Mouse (Mus musculus): Measurements from ENCODE around the gene Blm. TPM values are rescaled to one million over a fixed set of nuclear protein-coding genes. Genes with fewer than 3 reads are reported as not detected.
"Not testable (repeated sequence)": the region's sequence is repeated elsewhere in the genome, so short reads cannot be mapped to it uniquely, and the experiment has no call there.

Gene Blm
- polyA plus RNA-seq, 1 experiment from 2014 or later, result 6.0 TPM

GRCm38 (mm10) chr7:80534291-80535008 lies 469 bp downstream of the Blm start:
- no peak for TF ChIP-seq CTCF (IDR thresholded peaks at IDR 0.05)
- POLR2A ChIA-PET, result interaction anchor here (0.7 to 0.8 kb wide), 2 partner anchors 9 to 49 kb away, joined by 3 to 6 read pairs; no protein-coding TSS in a partner anchor
- DNase-seq (ENCODE audit: low read depth, low spot score) (no peak), ATAC-seq (no peak)
- CTCF ChIA-PET, result interaction anchor here (1.1 to 2.4 kb wide), 3 partner anchors 14 to 148 kb away, joined by 3 to 5 read pairs (median 5); no protein-coding TSS in a partner anchor
- no peaks in the 10 kb centered on the region for H3K27me3 ChIP-seq
- in situ Hi-C loops (cut with MboI; ENCODE audit: low pct_unique_long_range_greater_than_20kb), result no loop called here

GRCm38 (mm10) chr7:80531087-80531486 lies 3.8 kb downstream of the Blm start:
- DNase-seq (ENCODE audit: low read depth, low spot score) (no peak), ATAC-seq (no peak)
- ChIA-PET POLR2A (no interaction called here), CTCF (interaction anchor here (1.0 kb wide), 1 partner anchor 15 kb away, joined by 3 read pairs; no protein-coding TSS in a partner anchor)
- no peak for TF ChIP-seq CTCF (IDR thresholded peaks at IDR 0.05)
- in situ Hi-C loops (cut with MboI; ENCODE audit: low pct_unique_long_range_greater_than_20kb), result no loop called here
- no peaks in the 10 kb centered on the region for H3K27me3 ChIP-seq

DNA sequence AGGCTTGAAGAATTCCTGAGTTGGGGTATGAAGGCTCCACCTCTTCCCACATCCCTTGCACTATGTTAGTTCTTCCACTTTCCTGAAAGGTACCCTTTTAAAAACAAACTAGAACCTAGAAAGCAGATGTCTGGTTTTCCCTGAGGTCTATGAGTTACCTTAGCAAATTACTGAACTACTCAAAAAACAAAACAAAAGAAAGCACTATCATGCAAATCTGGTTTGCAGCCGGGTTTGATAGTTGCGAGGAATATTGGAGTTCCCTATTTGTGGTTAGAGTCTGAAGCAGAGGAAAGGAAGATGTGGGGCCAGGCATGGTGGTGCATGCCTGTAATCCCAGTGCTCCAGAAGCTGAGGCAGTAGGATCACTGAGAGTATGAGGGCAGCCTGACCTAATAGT lies 4.3 kb downstream of the Blm start:
- CTCF ChIA-PET, result no interaction called here

DNA sequence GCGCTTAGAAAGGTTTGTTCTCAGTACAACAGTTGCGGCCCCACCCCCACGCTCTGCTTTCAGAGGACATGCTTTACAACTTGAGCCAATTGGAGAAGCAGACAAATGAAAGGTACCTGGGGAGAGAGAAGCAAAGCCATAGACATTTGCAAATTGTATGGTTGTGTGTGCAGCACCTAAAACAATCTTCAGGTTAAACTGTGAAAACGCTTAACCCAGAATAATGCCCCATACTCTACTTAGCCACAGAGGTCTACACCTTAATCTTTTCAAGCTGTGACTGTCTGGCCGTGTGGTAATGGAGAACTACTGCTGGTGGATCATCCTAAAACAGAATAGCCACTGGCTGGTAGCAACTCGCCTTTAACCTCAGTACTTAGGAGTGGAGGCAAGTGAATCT lies 8.2 kb downstream of the Blm start:
- H3K27me3 ChIP-seq, result no peaks in the 10 kb centered on the region
- DNase-seq (ENCODE audit: low read depth, low spot score) (no peak), ATAC-seq (no peak)
- ChIA-PET POLR2A (no interaction called here), CTCF (no interaction called here)
- TF ChIP-seq CTCF (IDR thresholded peaks at IDR 0.05), result no peak
- in situ Hi-C loops (cut with MboI; ENCODE audit: low pct_unique_long_range_greater_than_20kb), result no loop called here

More for the DNA sequence above, 4.3 kb downstream of the Blm start:
- ATAC-seq (no peak), DNase-seq (ENCODE audit: low read depth, low spot score) (no peak)
- in situ Hi-C loops (cut with MboI; ENCODE audit: low pct_unique_long_range_greater_than_20kb), result no loop called here
- no peaks in the 10 kb centered on the region for H3K27me3 ChIP-seq
- no peak for TF ChIP-seq CTCF (IDR thresholded peaks at IDR 0.05)
- POLR2A ChIA-PET, result no interaction called here

GRCm38 (mm10) chr7:80512408-80513085 lies 22.4 kb downstream of the Blm start:
- DNase-seq (ENCODE audit: low read depth, low spot score) (no peak), ATAC-seq (no peak)
- in situ Hi-C loops (cut with MboI; ENCODE audit: low pct_unique_long_range_greater_than_20kb), result no loop called here
- no peak for TF ChIP-seq CTCF (IDR thresholded peaks at IDR 0.05)
- ChIA-PET POLR2A (no interaction called here), CTCF (interaction anchor here (1.4 kb wide), 1 partner anchor 10 kb away, joined by 5 read pairs; no protein-coding TSS in a partner anchor)
- no peaks in the 10 kb centered on the region for H3K27me3 ChIP-seq

- CTCF ChIA-PET; ATAC-seq; in situ Hi-C loops (cut with MboI; ENCODE audit: low pct_unique_long_range_greater_than_20kb); H3K27me3 ChIP-seq; POLR2A ChIA-PET; DNase-seq (ENCODE audit: low read depth, low spot score): not testable (repeated sequence)
These were observed 27.2 kb downstream of the Blm start for GRCm38 (mm10) chr7:80507697-80508096.

- ATAC-seq, result no peak
- no peak for TF ChIP-seq CTCF (IDR thresholded peaks at IDR 0.05)
- ChIA-PET CTCF (no interaction called here), POLR2A (interaction anchor here (0.6 kb wide), 1 partner anchor 322 kb away, joined by 7 read pairs; no protein-coding TSS in a partner anchor)
- H3K27me3 ChIP-seq, result no peaks in the 10 kb centered on the region
- DNase-seq (ENCODE audit: low read depth, low spot score), result no peak
- in situ Hi-C loops (cut with MboI; ENCODE audit: low pct_unique_long_range_greater_than_20kb), result no loop called here
These were observed 28.9 kb downstream of the Blm start for GRCm38 (mm10) chr7:80506007-80506406.

GRCm38 (mm10) chr7:80504920-80505319 lies 30.0 kb downstream of the Blm start:
- no peak for ATAC-seq
- in situ Hi-C loops (cut with MboI; ENCODE audit: low pct_unique_long_range_greater_than_20kb), result no loop called here

DNA sequence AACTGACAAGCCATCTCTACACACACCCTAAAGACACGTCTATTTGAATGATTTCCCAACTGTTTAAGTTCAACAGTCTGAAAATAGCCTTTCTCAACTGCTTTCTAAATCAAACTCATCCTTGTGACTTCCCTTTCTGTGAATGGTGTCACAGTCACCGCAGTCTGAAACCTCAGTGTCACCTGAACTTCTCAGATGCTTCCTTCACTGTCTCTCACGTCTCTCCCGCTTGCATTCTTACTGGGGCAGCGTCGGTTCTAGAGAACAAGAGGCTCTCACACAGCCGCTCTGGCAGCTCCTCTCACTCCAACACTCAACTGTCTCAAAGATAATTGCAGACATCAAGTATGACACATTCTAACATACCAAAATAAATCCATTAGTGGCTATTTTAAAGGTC lies 33.9 kb downstream of the Blm start:
- in situ Hi-C loops (cut with MboI; ENCODE audit: low pct_unique_long_range_greater_than_20kb), result no loop called here
- H3K27me3 ChIP-seq, result no peaks in the 10 kb centered on the region
- CTCF ChIA-PET, result interaction anchor here (1.1 kb wide), 1 partner anchor 9 kb away, joined by 5 read pairs; no protein-coding TSS in a partner anchor
- ATAC-seq, result no peak
- no peak for TF ChIP-seq CTCF (IDR thresholded peaks at IDR 0.05)
- POLR2A ChIA-PET, result no interaction called here
- no peak for DNase-seq (ENCODE audit: low read depth, low spot score)

More at GRCm38 (mm10) chr7:80504920-80505319, 30.0 kb downstream of the Blm start:
- CTCF ChIA-PET, result interaction anchor here (1.3 kb wide), 1 partner anchor 24 kb away, joined by 3 read pairs; no protein-coding TSS in a partner anchor
- TF ChIP-seq CTCF (IDR thresholded peaks at IDR 0.05), result no peak
- POLR2A ChIA-PET, result no interaction called here
- H3K27me3 ChIP-seq, result no peaks in the 10 kb centered on the region
- no peak for DNase-seq (ENCODE audit: low read depth, low spot score)

DNA sequence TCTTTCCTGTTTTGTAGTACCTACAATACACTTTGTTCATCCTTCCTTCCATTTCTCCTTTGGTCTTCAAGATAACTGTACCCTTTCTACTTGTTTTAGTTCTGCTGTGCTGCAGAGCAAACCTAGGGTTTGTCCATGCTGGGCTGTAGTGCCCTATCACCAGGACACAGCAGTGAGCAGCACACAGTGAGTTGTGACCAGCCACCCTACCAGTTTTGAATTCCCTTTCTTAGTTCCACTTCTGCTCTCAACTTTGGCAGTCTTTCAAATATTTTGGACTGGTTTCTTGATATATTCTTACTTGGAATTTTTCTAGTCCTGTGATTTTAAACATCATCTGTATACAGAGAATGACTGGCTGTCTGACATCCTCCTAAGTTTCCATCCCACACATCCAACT lies 34.8 kb downstream of the Blm start:
- CTCF ChIA-PET, result no interaction called here
- POLR2A ChIA-PET, result no interaction called here
- no peak for TF ChIP-seq CTCF (IDR thresholded peaks at IDR 0.05)
- no peaks in the 10 kb centered on the region for H3K27me3 ChIP-seq
- in situ Hi-C loops (cut with MboI; ENCODE audit: low pct_unique_long_range_greater_than_20kb), result no loop called here
- no peak for ATAC-seq
- DNase-seq (ENCODE audit: low read depth, low spot score), result no peak

Measured in Patski (cell line).